Mouse (Mus musculus): Measurements from ENCODE around the gene Mrps14. TPM values are rescaled to one million over a fixed set of nuclear protein-coding genes. Genes with fewer than 3 reads are reported as not detected.

Mrps14 gene
- total and polyA plus RNA-seq, 2 experiments from 2014 or later: 16.9 to 138 TPM

- H3K4me1 ChIP-seq (ENCODE audit: insufficient read depth, low read length): no peaks in the 10 kb centered on the region
- H3K9ac ChIP-seq (replicated peaks; ENCODE audit: low read length): no peak overlapping the region
- no peak overlapping the region for H3K27ac ChIP-seq
- H3K36me3 ChIP-seq (ENCODE audit: insufficient read depth, low read length): peaks cover 7% of the 10 kb centered on the region; the same call in 1 of the 2 replicates
- WGBS: 88% methylated on average over 2 of the region's 2 CpGs
- ATAC-seq: no peak
- H3K4me2 ChIP-seq (ENCODE audit: low read depth, low read length): no peak overlapping the region
- no peaks in the 10 kb centered on the region for H3K27me3 ChIP-seq (ENCODE audit: insufficient read depth, low read length)
- DNase-seq (ENCODE audit: low spot score): no peak
- no peak for TF ChIP-seq CTCF (IDR thresholded peaks at IDR 0.05; ENCODE audit: low read depth)
- no peaks in the 10 kb centered on the region for H3K9me3 ChIP-seq (ENCODE audit: low read length)
- no peak overlapping the region for H3K4me3 ChIP-seq (ENCODE audit: low read length)
Observed at GRCm38 (mm10) chr1:160237981-160238380, 43.0 kb downstream of the Mrps14 start.

DNA sequence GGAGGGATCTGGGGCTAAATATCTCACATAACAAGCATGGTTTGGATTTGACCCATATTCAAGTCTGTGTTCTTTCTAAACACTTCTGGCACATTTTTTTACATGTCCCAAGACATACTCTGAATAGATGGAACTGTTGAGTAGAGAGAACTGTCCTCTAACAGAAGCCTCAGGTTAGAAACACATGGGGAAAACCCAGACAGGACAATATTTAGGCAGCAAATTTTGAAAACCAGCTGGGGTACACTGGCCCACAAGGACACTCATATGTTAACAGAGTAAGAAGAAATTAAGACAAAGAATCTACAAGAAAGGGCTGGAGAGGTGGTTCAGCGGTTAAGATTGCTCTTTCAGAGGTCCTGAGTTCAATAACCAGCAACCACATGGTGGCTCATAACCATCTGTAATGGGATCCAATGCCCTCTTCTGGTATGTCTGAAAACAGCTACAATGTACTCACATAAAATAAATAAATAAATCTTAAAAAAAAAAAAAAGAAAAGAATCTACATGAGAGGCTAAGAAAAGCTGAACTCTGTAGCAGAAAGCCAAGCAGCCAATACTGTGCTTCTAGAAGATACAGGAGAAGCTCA is 43.9 kb downstream of the Mrps14 start:
- Histone ChIP-seq H3K36me3 (ENCODE audit: insufficient read depth, low read length) (peaks cover 7% of the 10 kb centered on the region; the same call in 1 of the 2 replicates), H3K9me3 (ENCODE audit: low read length) (no peaks in the 10 kb centered on the region), H3K27me3 (ENCODE audit: insufficient read depth, low read length) (no peaks in the 10 kb centered on the region), H3K4me3 (ENCODE audit: low read length) (no peak overlapping the region), H3K4me2 (ENCODE audit: low read depth, low read length) (no peak overlapping the region), H3K9ac (replicated peaks; ENCODE audit: low read length) (no peak overlapping the region), H3K4me1 (ENCODE audit: insufficient read depth, low read length) (no peaks in the 10 kb centered on the region), H3K27ac (no peak overlapping the region)
- WGBS: 84% methylated on average over 1 of the region's 1 CpGs
- no peak for TF ChIP-seq CTCF (IDR thresholded peaks at IDR 0.05; ENCODE audit: low read depth)
- DNase-seq (ENCODE audit: low spot score) (no peak), ATAC-seq (no peak)

DNA sequence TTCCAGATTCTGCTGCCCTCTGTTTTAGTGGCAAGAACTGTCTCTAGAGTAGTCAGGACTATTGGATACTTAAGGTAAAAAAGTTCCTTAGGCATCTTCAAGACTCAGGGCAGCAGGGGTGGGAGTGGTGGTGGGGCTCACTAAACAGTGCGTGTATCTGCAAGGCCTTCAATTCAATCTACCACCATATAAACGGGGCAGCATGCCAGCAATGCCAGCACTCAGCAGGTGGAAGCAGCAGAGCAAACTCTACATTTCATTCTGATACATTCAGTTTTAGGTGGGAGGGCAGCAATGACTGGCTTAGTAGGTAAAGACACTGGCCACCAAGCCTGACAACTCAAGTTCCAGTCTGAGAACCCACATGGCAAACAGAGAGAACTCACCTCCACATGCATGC is 45.1 kb downstream of the Mrps14 start:
- TF ChIP-seq CTCF (IDR thresholded peaks at IDR 0.05; ENCODE audit: low read depth): no peak
- H3K27me3 ChIP-seq (ENCODE audit: insufficient read depth, low read length): no peaks in the 10 kb centered on the region
- H3K9ac ChIP-seq (replicated peaks; ENCODE audit: low read length): no peak overlapping the region
- no peak overlapping the region for H3K27ac ChIP-seq
- DNase-seq (ENCODE audit: low spot score) (no peak), ATAC-seq (no peak)
- peaks cover 7% of the 10 kb centered on the region; the same call in 1 of the 2 replicates for H3K36me3 ChIP-seq (ENCODE audit: insufficient read depth, low read length)
- H3K4me2 ChIP-seq (ENCODE audit: low read depth, low read length): no peak overlapping the region
- H3K4me3 ChIP-seq (ENCODE audit: low read length): no peak overlapping the region
- 79% methylated on average over 2 of the region's 2 CpGs for WGBS
- no peaks in the 10 kb centered on the region for H3K4me1 ChIP-seq (ENCODE audit: insufficient read depth, low read length)
- no peaks in the 10 kb centered on the region for H3K9me3 ChIP-seq (ENCODE audit: low read length)

DNA sequence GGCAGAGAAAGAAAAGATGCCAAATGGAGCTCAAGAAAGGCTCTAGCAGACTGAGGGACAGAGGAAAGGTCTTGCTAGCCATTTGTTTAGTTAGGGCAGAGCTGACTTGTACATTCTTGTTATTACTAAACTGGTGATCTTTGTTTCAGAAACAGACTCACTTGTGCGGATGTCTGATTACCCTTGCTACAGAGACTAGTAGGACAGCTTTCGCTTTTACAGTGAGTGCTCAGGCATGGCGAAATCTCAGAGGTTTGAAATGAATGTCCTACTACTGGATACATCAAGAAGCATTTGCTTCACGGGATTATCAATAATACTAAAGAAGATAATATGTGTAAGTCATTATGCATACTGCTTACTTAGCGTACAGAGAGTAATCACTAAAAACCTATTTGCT is 49.7 kb downstream of the Mrps14 start:
- DNase-seq (ENCODE audit: low spot score): no peak
- ATAC-seq: no peak
- Histone ChIP-seq H3K4me1 (ENCODE audit: insufficient read depth, low read length) (no peaks in the 10 kb centered on the region), H3K9me3 (ENCODE audit: low read length) (no peaks in the 10 kb centered on the region), H3K36me3 (ENCODE audit: insufficient read depth, low read length) (no peaks in the 10 kb centered on the region), H3K9ac (replicated peaks; ENCODE audit: low read length) (no peak overlapping the region), H3K27ac (no peak overlapping the region), H3K4me2 (ENCODE audit: low read depth, low read length) (no peak overlapping the region), H3K27me3 (ENCODE audit: insufficient read depth, low read length) (no peaks in the 10 kb centered on the region), H3K4me3 (ENCODE audit: low read length) (no peak overlapping the region)
- TF ChIP-seq CTCF (IDR thresholded peaks at IDR 0.05; ENCODE audit: low read depth): no peak
- WGBS: 87% methylated on average over 5 of the region's 5 CpGs

GRCm38 (mm10) chr1:160245954-160246353 is 50.9 kb downstream of the Mrps14 start:
- H3K9ac ChIP-seq (replicated peaks; ENCODE audit: low read length): no peak overlapping the region
- H3K36me3 ChIP-seq (ENCODE audit: insufficient read depth, low read length): no peaks in the 10 kb centered on the region
- no peak for ATAC-seq
- H3K4me2 ChIP-seq (ENCODE audit: low read depth, low read length): no peak overlapping the region
- no peaks in the 10 kb centered on the region for H3K4me1 ChIP-seq (ENCODE audit: insufficient read depth, low read length)
- H3K9me3 ChIP-seq (ENCODE audit: low read length): no peaks in the 10 kb centered on the region
- H3K4me3 ChIP-seq (ENCODE audit: low read length): no peak overlapping the region
- DNase-seq (ENCODE audit: low spot score): no peak
- H3K27ac ChIP-seq: no peak overlapping the region
- WGBS: 61% methylated on average over 2 of the region's 2 CpGs
- TF ChIP-seq CTCF (IDR thresholded peaks at IDR 0.05; ENCODE audit: low read depth): no peak
- no peaks in the 10 kb centered on the region for H3K27me3 ChIP-seq (ENCODE audit: insufficient read depth, low read length)

DNA sequence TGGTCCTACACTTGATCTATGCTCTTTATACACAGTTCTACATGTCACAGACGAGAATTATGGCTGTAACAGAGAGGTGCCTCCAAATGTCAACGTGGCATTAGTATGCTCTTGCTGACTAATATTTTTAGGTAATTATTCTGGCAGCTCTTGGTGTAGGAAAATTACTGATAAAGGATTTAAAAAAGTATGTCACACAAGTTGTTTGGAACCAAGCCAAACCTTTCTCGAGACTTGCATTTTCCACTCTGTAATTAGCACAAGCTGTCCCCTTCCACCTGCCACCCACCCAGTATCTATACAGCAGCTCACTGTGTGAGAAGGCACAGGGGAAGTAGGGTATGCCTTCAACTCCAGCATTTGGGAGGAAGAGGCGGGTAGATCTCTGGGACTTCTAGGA is 51.8 kb downstream of the Mrps14 start:
- WGBS: 62% methylated on average over 4 of the region's 4 CpGs

GRCm38 (mm10) chr1:160247473-160247872 is 52.5 kb downstream of the Mrps14 start:
- H3K4me2 ChIP-seq (ENCODE audit: low read depth, low read length): no peak overlapping the region
- H3K36me3 ChIP-seq (ENCODE audit: insufficient read depth, low read length): no peaks in the 10 kb centered on the region
- 81% methylated on average over 9 of the region's 9 CpGs for WGBS
- no peak overlapping the region for H3K9ac ChIP-seq (replicated peaks; ENCODE audit: low read length)
- no peak for ATAC-seq
- no peak overlapping the region for H3K27ac ChIP-seq
- no peak for TF ChIP-seq CTCF (IDR thresholded peaks at IDR 0.05; ENCODE audit: low read depth)
- no peaks in the 10 kb centered on the region for H3K9me3 ChIP-seq (ENCODE audit: low read length)
- no peak for DNase-seq (ENCODE audit: low spot score)
- H3K4me3 ChIP-seq (ENCODE audit: low read length): no peak overlapping the region
- H3K27me3 ChIP-seq (ENCODE audit: insufficient read depth, low read length): no peaks in the 10 kb centered on the region
- H3K4me1 ChIP-seq (ENCODE audit: insufficient read depth, low read length): no peaks in the 10 kb centered on the region

More for the DNA sequence above, 51.8 kb downstream of the Mrps14 start:
- no peak for DNase-seq (ENCODE audit: low spot score)
- H3K27me3 ChIP-seq (ENCODE audit: insufficient read depth, low read length): no peaks in the 10 kb centered on the region
- no peak overlapping the region for H3K9ac ChIP-seq (replicated peaks; ENCODE audit: low read length)
- H3K36me3 ChIP-seq (ENCODE audit: insufficient read depth, low read length): no peaks in the 10 kb centered on the region
- no peak overlapping the region for H3K4me2 ChIP-seq (ENCODE audit: low read depth, low read length)
- no peak for ATAC-seq
- TF ChIP-seq CTCF (IDR thresholded peaks at IDR 0.05; ENCODE audit: low read depth): no peak
- no peaks in the 10 kb centered on the region for H3K9me3 ChIP-seq (ENCODE audit: low read length)
- H3K4me1 ChIP-seq (ENCODE audit: insufficient read depth, low read length): no peaks in the 10 kb centered on the region
- no peak overlapping the region for H3K4me3 ChIP-seq (ENCODE audit: low read length)
- no peak overlapping the region for H3K27ac ChIP-seq

Measured in hindbrain, postnatal 0 days (tissue).